Mouse (Mus musculus) kidney, postnatal 14 days (tissue): ENCODE data around the gene Btbd35f11.
"Not testable (repeated sequence)": the region's sequence is repeated elsewhere in the genome, so short reads cannot be mapped to it uniquely, and the experiment has no call there.

Experiments used
- DNase-seq: peaks from one replicate; pipeline ENCODE4 v3.0.0; 2022; ENCODE audit warnings: mixed read lengths

Gene Btbd35f11

DNA sequence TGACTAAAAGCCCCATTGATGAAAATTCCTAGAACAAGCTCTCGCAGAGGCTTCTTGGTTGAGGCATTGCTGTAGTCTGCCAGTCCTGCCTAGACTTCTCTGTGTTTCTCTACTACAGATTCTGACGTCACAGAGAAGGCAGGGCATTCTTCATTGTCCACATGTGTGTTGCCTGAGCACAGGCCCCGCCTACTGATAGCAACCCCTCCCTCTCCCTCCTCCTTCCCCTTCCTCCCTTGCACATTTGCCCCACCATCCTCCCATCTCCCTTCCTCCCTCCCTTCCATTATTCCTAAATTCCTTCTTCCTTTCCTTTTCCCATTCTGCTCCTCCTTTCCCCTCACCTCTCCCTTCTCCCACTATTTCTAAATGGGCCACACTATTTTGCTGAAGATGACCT lies at the start of gene Btbd35f11:
Gene Btbd35f11 (minus strand): TSS at position 101 of the 400 bp plus-strand sequence.
- DNase-seq, result not testable (repeated sequence)

DNA sequence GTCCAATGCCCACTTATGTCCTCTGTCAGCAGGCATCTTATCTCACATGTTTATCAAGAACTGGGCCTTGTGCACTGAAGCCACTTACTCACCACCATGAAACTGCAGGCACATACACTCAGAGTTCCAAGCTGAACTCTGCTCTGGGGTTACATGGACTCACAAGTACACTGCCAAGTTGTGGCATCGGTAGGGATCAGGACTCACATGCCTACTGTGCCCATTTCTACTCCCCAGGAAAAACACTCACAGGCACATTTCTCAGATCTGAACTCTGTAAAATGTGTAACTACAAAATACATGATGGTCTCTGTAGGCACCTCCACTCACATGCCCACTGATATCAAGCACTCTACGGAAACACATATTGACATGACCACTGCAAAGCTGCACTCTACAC lies 33.5 kb downstream of the Btbd35f11 start:
- not testable (repeated sequence) for DNase-seq
